Mouse (Mus musculus): Measurements from ENCODE around the gene Cux1.

Cux1 gene

DNA sequence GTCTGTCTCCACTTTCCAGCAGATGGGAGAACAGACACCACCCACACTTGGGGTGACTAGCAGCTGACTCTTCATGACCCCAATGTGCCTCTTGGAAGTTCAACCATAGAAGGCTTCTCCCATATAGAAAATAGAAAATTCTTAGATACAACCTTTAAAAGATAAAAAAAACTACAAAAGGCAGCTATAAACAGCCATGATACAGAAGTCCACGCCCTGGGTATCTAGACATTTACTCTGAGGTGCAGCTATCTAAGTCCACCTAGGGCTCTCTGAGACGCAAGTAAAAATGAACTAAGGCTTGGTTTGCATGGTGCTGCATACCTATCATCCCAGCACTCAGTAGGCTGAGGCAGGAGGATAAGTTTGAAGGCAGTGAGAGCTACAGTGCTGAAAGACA, 144.3 kb downstream of the Cux1 start:
- DNase-seq = no peak

DNA sequence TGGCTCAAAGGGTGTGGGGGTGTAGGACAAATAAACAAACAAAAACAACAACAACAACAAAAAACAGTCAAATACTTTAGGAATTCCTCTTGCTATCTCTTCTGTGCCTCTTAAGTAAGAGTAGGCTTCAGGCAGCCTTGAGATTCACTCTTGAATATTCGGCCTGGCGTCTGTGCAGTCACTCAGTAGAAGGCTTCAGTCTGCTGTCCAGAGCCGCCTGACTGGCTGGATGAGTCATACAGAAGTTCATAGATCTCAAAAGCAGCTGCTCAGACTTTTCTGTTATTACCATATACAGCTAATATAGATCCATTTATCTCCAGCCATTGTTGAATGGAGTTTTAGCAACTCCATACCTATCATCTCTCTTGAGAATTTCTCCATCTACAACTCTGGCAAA, 145.4 kb downstream of the Cux1 start:
- no peak for DNase-seq

DNA sequence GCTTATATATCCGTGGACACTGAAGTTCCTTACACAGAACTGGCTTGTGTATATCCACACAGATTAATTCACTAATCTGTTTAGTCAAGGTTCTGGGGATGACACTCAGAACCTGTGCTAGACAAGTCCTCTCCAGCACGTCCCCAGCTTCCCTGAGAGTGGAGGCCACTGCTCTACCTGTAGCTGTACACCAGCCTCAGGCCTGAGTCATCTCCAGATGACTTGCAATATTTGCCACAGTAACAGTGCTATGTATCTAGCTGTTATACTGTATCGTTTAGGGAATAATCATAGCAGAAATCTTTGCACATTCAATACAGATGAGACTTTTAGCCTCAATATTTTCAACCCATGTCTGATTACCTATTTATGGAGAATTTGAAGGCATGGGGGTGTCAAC, 146.0 kb downstream of the Cux1 start:
- DNase-seq = no peak

DNA sequence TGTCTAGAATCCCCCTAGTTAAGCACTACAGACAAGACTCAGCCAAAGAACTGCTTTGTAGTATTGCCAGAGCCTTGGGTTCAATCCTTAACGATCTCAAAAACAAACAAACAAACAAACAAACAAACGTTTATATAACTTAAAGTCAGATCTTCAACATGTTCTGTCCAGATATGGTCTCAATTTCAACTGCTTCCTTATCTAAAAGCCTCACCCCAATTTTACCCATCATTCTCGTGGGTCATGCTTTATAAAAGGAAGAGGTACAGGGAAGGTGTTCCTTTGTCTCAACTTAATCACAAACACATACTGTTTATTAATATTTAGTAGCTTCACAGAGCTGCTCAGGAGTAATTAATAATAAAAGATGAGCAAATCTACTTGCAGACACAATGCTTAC, 146.9 kb downstream of the Cux1 start:
- DNase-seq = no peak

DNA sequence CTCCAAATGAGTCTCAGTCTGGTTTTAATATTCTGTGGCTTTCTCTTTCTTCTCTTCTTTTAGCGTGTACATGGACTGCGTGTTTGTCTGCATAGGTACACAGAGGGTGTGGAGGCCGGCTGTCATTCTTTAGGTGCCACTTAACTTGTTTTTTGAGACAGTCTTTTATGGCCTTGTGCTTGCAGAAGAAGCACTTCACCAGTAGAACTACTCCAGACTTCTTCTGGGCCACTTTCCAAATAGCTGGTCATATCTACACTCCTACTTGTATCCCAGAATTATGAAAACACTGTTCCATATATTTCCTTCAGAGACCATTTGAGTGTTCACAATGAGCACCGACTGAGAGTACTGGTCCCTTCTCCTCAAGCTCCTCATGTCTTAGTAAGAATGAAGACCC, 149.4 kb downstream of the Cux1 start:
- DNase-seq = no peak

DNA sequence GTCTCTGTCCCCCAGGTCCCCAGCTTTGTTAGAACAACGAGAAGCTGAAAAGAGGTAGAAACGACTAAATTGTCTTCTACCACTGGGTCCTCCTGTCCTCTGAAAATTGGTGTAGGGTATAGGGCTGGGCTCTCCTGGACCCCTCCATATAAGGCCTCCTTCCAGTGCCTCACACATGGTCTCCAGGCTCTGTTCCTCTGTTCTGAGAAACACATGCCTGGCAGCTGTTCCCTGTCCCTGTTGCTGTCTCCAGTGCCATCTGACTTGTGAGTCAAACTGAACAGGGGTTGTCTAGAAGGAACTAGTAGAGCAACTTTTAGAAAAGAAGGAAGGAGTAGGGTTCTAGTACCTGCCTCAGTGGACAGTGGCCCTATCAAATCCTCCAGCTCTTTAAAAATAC, 152.8 kb downstream of the Cux1 start:
- DNase-seq = no peak

DNA sequence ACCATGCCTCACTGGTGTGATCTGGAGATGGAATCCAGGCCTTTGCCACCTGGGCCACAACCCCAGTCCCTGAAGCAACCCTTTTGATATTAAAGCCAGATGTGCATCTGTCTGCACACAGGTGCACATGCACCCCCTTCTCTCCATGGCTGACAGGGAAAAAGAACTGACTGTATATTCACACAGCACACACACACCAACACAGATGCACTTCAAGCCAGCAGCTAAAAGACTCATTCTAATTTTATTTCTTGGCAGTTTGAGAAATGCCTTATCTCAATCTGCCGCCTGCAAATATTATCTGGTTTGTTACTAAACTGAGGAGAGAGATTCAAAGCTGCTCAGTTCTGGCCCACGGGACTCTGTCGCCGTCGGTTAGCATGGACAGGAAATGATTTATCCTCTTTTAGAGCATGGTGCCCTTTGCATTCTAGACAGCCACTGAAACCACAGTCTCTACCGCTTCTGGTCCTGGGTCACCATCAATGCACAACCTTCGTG, 156.6 kb downstream of the Cux1 start:
- DNase-seq = no peak

DNA sequence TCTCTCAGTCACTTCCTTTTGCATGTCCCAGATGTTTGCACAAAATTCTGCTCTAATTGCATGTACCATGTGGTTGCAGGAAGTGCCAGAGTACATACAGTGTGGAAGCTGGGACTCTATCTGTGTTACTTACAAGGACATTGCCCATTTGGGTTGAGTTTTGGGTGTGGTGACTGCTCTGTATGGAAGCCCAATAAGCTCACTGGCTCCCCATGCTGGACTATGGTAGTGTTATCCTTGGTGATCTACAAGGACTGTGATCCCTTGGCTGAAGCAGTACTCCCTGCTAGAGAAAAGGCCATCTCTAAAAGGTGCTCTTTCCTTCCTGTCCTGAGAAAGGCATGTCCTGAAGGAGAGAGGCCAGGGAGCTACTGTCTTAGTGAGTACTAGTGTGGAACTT, 160.9 kb downstream of the Cux1 start:
- DNase-seq = no peak

DNA sequence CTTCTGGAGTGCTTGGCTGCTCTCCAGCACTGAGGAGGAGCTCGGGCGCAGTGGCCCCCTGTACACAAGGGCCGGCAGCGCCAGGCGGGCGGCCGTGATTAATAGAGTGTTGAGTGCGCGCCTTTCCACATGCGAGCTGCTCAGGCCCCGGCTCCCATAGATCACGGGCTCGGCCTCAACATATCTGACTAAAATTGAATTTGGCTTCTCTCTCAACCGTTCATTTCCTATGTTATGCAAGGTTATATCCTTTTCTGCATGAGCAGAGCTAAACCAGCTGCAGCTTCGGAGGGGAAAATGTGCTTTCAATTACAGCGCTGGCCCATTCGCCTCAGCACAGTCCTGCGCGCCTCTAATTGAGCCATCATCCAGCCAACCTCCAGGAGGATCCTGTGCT, 163.7 kb downstream of the Cux1 start:
- peak in 1 of 2 experiments; percentile 37 for DNase-seq

DNA sequence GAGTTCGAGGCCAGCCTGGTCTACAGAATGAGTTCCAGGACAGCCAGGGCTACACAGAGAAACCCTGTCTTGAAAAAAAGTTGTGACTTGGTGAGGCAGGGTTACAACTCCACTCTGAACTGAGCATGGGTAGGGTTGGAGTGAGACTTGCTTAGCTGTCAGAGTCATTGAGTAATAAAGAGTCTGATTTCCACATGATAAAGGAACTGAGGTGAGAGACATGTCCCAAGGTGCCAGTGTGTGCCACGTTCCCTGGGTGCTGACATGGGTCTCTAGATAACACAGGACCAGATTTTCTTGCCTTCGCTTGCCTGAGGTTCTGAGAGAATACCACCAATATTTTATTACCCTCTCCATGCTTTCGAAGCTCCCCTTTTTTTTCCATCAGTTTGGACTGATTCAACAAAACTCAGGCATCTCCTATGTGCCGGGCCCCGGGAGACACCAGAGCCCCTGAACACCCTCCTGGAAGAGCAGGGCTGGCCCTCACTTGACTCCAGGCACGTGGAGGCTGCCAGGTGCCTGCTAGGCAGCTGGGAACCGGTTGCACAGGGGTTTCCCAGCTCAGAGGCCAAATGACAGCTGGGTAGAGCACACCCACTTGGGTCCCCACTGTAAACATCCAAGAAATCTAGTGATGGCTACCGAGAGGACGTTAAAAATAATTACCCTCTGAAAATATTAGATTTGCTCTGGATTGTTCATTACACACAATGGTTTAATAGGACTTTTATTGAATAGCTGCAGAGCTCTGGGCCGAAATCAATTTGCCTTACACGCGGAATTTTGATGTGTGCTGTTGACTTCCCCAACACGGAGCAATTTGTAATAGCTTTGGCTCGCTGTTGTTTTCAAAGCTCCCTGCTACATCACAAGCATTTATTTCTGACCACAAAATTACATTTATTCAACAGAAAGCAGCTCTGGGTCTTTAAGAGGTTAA, 164.4 kb downstream of the Cux1 start:
- DNase-seq = no peak

DNA sequence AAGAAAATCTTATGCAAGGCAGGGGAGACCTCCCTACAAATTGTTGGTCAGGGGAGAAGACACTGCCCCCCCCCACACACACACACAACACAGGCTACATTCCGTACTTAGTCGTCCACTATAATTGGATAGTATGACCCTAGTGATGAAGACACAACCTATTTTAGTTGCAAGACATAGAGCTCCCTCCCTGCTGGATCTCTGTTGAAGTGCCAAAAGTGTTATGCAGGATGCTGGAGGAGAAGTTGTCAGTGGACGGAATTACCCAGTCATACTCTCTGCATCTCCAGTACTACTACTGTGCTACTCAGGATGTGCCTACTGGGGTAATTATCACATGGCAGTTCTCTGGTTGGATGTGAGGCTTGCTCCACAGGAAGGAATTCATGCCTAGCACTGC, 168.6 kb downstream of the Cux1 start:
- no peak for DNase-seq

DNA sequence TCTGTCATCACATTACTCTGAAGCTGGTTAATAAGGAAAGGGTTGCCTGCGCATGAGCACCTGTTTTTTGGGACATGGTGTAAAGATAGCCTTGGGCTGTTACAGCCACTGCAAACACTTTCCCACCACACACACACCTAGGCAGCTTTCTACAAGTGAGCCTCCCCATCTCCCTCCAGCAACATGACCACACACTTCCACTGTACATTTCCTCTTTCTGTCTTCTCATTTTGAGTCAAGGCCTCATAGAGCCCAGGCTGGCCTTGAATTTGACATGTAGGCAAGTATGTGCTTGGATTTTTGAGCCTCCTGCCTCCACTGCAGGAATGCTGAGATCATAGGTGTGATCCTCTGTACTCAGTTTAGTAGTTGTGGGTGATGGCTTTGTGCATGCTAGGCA, 170.6 kb downstream of the Cux1 start:
- DNase-seq = peak; percentile 30 to 33

DNA sequence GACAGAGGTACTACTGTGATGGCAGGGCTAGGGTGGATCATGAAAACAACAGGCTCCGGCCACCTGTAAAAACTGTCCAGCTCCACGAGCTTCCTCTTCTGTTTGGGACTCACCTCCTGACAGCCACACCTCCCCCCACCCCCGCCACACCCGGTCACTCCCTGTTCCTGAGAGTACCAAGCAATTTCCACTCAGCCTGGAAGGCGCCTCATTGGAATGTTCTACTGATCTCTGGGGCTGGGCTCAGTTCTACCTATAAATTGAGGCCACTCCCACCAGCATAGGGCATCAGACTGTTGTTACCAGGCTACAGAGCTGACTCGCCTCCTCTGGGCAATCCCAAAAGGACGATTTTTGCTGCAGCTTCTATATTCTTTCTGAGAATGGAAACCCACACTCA, 171.0 kb downstream of the Cux1 start:
- no peak for DNase-seq

DNA sequence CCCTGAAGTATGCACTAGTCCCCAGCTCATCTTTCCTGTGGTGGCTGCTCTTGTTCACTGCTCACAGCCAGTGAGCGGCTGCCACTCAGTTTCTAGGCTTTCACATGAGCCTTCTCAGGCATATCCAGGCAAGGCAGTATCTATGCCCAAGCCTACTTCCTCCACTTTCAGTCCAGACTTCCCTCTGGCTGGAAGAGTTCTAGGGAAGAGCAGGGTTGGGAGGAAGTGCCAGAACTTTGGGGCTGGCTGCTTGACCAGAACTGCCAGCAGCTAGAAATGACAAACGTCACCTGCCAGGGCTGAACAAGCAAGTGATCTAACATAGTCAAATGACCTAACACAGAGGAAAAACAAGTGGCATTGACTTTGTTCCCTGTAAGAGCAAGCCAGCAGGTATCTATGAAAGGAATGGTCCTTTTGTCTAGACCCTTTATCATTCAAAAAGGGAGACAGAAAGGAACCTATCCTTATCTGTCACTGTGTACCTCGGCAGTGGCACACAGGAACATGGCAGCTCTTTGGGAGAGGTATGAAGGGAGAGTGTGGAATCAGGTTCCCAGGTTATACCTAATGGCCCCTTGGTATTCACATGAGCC, 171.6 kb downstream of the Cux1 start:
- no peak for DNase-seq

DNA sequence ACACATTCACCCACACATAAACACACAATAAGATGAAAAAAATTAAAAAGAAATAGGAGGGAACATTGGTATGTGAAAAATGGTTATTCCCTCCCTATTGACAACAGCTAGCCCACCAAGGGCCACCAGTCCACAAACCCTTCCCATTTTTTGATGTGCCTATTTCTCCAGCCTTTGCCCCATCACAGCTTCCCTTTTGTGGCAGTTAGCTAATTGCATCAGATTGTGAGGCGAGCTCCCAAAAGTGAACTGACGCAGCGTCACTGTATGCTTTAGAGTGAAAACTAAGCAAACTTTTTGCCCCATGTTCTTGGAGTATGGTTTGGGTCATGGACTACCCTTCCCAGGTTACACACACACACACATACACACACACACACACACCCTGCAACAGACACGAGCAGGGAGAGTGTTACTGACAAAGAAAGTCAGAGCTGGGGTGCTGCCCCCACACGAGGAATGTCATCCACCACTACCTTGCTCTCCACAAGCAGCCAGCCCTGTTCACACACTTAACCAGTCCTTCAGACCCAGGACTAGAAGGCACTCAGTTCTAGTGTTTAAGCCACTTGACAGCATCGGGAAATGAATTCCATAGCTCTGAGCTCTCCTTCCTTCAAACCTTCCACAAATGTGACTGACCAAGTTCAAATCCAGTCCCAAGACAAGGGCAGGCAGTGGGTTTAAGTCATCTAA, 172.6 kb downstream of the Cux1 start:
- DNase-seq = no peak

DNA sequence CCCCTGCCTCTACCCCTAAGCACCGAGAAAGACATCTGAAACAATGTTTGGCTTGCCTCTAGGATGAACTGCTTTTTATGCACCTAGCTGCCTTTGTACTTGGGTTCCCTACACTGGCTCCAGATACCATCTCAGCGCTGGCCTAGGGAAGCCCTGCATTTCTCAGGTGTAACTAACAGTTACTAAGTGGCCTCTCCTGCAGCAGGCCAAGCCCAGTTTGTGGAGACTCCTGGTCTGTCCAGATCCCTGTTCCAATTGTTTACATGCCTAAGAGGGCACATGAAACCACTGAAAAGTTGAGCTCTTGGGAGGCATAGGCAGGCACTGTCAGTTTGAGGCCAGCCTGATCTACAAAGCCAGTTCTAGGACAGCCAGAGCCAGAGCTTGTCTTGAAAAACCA, 173.7 kb downstream of the Cux1 start:
- DNase-seq = no peak

DNA sequence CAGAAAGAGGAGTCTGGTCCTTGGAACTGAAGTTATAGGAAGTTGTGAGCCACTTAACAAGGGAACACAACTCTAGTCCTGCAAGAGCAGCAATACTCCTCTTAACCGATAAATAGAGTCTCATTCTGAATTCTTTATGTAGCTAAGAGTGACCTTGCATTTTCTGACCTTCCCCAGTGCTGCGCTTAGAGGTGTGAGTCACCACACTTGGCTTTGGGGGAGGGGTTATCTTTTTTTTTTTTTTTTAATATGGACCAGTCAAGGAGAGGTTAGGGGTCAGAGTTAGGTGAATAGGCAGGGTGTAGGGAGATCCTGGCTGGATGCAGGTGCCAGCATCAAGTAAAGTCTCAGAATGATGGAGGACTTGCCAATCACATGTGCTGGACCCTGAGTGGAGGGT, 180.5 kb downstream of the Cux1 start:
- no peak for DNase-seq

DNA sequence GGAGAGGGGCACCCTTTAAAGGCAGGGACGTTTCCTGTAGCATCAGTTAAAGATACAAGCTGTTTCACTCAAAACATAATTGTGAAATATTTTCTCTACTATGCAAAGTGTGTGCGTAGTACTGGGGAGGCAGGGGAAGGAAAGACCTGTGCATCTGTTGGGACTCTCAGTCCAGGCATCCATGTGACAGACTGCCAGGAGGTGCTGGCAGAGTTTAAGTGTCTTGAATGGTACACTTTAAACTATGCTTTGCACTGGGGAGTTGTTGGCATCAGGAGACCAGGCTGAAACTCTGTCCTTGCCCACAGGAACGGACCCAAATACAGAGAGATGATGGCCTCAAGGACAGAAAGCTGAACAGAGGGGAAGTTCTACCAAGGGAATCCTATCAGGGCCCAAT, 182.1 kb downstream of the Cux1 start:
- no peak for DNase-seq

DNA sequence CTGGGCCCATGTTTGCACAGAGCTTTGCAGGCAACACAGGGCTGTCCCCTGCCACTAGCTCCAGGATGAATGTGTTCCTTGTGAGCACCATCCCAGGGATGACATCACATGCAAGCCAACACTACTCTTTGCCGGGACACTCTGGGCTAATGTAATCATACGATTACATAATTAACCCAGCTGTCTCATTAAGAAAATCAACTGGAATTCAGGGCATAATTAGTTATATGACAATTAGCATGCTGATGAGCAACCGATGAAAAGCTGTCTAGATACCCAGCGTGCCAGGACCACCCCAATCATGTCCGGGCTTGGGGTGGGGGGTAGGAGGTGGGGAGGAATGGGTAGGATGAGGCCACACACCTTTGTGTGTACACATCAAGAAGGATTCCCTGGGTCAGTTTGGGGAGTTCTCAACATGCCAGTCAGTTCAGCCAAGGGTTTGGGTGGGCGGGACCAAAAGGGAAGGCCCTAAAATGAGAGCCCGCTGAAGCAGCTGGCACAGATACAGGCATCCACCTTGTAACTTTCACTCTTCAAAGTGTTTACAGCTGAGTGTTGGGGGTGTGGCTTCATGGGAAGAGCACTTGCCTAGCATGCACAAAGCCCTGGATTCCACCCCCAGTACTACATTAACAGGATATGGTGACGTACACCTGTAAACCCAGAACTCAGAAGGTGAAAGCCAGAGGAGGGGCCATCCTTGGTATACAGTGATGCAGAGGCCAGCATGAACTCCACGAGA, 184.9 kb downstream of the Cux1 start:
- DNase-seq = no peak

DNA sequence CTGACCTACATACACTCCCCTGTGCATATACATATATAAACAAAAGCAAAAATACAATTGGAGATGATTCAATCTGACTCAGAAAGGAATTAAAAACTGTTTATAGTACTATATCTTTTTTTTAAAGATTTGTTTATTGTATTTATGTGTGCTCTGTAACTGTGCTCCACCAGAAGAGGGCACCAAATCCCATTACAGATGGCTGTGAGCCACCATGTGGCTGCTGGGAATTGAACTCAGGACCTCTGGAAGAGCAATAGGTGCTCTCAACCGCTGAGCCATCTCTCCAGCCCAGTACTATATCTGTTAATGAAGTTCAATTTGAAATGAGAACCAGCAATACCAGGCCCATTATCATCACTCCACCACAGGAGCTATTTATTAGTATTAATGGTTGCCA, 187.9 kb downstream of the Cux1 start:
- DNase-seq = peak; percentile 24 to 31

DNA sequence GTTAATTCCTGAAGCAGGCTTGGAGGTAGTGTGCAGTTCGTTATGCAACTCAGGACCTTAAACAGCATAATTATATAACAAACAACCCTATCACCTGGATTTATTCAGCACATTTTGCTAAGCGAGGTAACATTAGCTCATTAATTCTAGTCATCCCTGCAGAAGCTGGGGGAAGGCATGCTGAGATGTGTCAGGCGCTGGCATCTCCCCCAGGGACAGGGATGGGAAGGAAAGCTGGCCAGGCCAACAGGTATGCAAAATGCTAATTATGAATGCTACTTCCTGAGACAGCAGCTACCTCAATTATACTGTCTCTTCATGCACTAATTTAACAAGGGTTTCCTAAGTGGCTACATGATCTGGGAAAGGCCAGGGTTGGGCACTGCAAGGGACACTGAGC, 190.2 kb downstream of the Cux1 start:
- no peak for DNase-seq

DNA sequence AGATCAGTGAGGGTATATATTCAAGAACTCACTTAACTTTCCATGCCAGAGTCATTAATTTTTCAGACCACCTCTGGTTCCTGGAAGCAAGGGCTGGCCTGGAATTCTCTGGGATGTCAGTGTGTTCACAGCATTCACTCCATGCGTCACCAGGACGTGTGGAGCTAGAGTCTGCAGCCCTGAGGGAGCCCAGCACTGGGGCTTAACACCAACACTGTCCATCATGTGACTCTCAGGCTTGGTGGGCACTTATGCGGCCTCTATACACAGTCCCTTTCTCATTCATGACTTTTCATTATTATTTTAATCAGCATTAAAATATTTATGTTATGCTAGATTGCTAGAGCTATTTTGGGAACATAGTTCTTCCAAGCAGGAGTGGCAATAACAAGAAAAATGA, 191.9 kb downstream of the Cux1 start:
- no peak for DNase-seq

DNA sequence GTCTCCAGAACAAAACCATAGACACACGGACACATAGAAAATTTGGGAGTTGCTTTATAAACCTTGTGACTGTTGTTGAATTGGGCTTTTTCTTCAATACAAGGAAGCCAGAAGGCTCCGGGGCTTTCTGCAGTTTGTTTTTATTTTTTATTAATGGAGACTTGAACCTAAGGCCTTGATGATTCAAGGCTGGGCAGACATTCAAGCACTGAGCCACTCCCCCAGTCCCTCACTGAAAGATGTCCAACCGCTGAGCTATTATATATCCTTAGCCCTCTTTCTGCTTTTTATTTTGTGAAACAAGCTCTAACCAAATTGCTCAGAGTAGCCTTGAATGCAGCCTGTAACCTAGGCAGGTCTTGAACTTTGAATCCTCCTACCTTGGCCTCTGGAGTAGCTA, 195.0 kb downstream of the Cux1 start:
- DNase-seq = no peak
